Mouse (Mus musculus): ENCODE measurements at regions not wholly inside any gene's neighbourhood (a gene's known extent, or its start where the extent isn't known, plus 50 kb on each side); places are given as distances from the start of the nearest gene placed in this dataset.

GRCm38 (mm10) chr13:83722791-83723190 is 219.0 kb downstream of the Mef2c start:
- no peak for ATAC-seq
- H3K27ac ChIP-seq (ENCODE audit: low read length), result peak overlapping the region; percentile 97
- H3K9me3 ChIP-seq (replicated peaks; ENCODE audit: control insufficient read depth, low read length, poor library complexity, severe bottlenecking), result no peaks in the 10 kb centered on the region
- WGBS, result 15% methylated on average over 3 of the region's 3 CpGs
- no peaks in the 10 kb centered on the region for H3K36me3 ChIP-seq (ENCODE audit: control insufficient read depth, insufficient read depth, low read length)
- H3K4me3 ChIP-seq (ENCODE audit: low read depth, low read length), result peak overlapping the region; percentile 52
- no peaks in the 10 kb centered on the region for H3K27me3 ChIP-seq (ENCODE audit: control insufficient read depth, insufficient read depth, low read depth, low read length)
- no peaks in the 10 kb centered on the region for H3K4me1 ChIP-seq (ENCODE audit: control insufficient read depth, insufficient read depth, low read length)
- H3K9ac ChIP-seq (ENCODE audit: low read depth, low read length), result peak overlapping the region; percentile 84
- H3K4me2 ChIP-seq (ENCODE audit: low read length), result peak overlapping the region; percentile 63

- WGBS, result 26% methylated on average over 2 of the region's 2 CpGs
- no peaks in the 10 kb centered on the region for H3K27me3 ChIP-seq (ENCODE audit: control insufficient read depth, insufficient read depth, low read depth, low read length)
- no peaks in the 10 kb centered on the region for H3K9me3 ChIP-seq (replicated peaks; ENCODE audit: control insufficient read depth, low read length, poor library complexity, severe bottlenecking)
- H3K27ac ChIP-seq (ENCODE audit: low read length), result peak overlapping the region; percentile 97
- H3K4me3 ChIP-seq (ENCODE audit: low read depth, low read length), result peak overlapping the region; percentile 52
- H3K36me3 ChIP-seq (ENCODE audit: control insufficient read depth, insufficient read depth, low read length), result no peaks in the 10 kb centered on the region
- H3K4me1 ChIP-seq (ENCODE audit: control insufficient read depth, insufficient read depth, low read length), result no peaks in the 10 kb centered on the region
- peak overlapping the region; percentile 63 for H3K4me2 ChIP-seq (ENCODE audit: low read length)
- peak overlapping the region; percentile 84 for H3K9ac ChIP-seq (ENCODE audit: low read depth, low read length)
- no peak for ATAC-seq
These were observed 219.6 kb downstream of the Mef2c start for GRCm38 (mm10) chr13:83723396-83723795.

GRCm38 (mm10) chr13:83724196-83724595 is 220.4 kb downstream of the Mef2c start:
- 21% methylated on average over 3 of the region's 3 CpGs for whole genome bisulfite sequencing
- Histone ChIP-seq H3K36me3 (ENCODE audit: control insufficient read depth, insufficient read depth, low read length) (no peaks in the 10 kb centered on the region), H3K27ac (ENCODE audit: low read length) (peak overlapping the region; percentile 100), H3K9ac (ENCODE audit: low read depth, low read length) (peak overlapping the region; percentile 88), H3K4me3 (ENCODE audit: low read depth, low read length) (peak overlapping the region; percentile 70), H3K9me3 (replicated peaks; ENCODE audit: control insufficient read depth, low read length, poor library complexity, severe bottlenecking) (no peaks in the 10 kb centered on the region), H3K4me2 (ENCODE audit: low read length) (peak overlapping the region; percentile 71), H3K4me1 (ENCODE audit: control insufficient read depth, insufficient read depth, low read length) (no peaks in the 10 kb centered on the region), H3K27me3 (ENCODE audit: control insufficient read depth, insufficient read depth, low read depth, low read length) (no peaks in the 10 kb centered on the region)
- no peak for ATAC-seq

GRCm38 (mm10) chr13:83724995-83725394 is 221.2 kb downstream of the Mef2c start:
- no peaks in the 10 kb centered on the region for H3K27me3 ChIP-seq (ENCODE audit: control insufficient read depth, insufficient read depth, low read depth, low read length)
- H3K4me1 ChIP-seq (ENCODE audit: control insufficient read depth, insufficient read depth, low read length), result no peaks in the 10 kb centered on the region
- peak overlapping the region; percentile 70 for H3K4me3 ChIP-seq (ENCODE audit: low read depth, low read length)
- H3K9ac ChIP-seq (ENCODE audit: low read depth, low read length), result peak overlapping the region; percentile 88
- ATAC-seq, result peak; percentile 26; the same call in 1 of the 2 replicates
- WGBS, result under 1% methylated on average over 11 of the region's 11 CpGs
- no peaks in the 10 kb centered on the region for H3K9me3 ChIP-seq (replicated peaks; ENCODE audit: control insufficient read depth, low read length, poor library complexity, severe bottlenecking)
- peak overlapping the region; percentile 100 for H3K27ac ChIP-seq (ENCODE audit: low read length)
- no peaks in the 10 kb centered on the region for H3K36me3 ChIP-seq (ENCODE audit: control insufficient read depth, insufficient read depth, low read length)
- H3K4me2 ChIP-seq (ENCODE audit: low read length), result peak overlapping the region; percentile 71

- Histone ChIP-seq H3K9ac (ENCODE audit: low read depth, low read length) (peak overlapping the region; percentile 88), H3K36me3 (ENCODE audit: control insufficient read depth, insufficient read depth, low read length) (no peaks in the 10 kb centered on the region), H3K27ac (ENCODE audit: low read length) (peak overlapping the region; percentile 100), H3K27me3 (ENCODE audit: control insufficient read depth, insufficient read depth, low read depth, low read length) (no peaks in the 10 kb centered on the region), H3K4me2 (ENCODE audit: low read length) (peak overlapping the region; percentile 71), H3K4me3 (ENCODE audit: low read depth, low read length) (peak overlapping the region; percentile 70), H3K4me1 (ENCODE audit: control insufficient read depth, insufficient read depth, low read length) (no peaks in the 10 kb centered on the region), H3K9me3 (replicated peaks; ENCODE audit: control insufficient read depth, low read length, poor library complexity, severe bottlenecking) (no peaks in the 10 kb centered on the region)
- ATAC-seq, result no peak
- 4% methylated on average over 13 of the region's 13 CpGs for WGBS
These were observed 222.0 kb downstream of the Mef2c start for GRCm38 (mm10) chr13:83725831-83726230.

- Histone ChIP-seq H3K4me3 (ENCODE audit: low read depth, low read length) (peak overlapping the region; percentile 70), H3K27ac (ENCODE audit: low read length) (peak overlapping the region; percentile 100), H3K36me3 (ENCODE audit: control insufficient read depth, insufficient read depth, low read length) (no peaks in the 10 kb centered on the region), H3K9ac (ENCODE audit: low read depth, low read length) (peak overlapping the region; percentile 88), H3K4me1 (ENCODE audit: control insufficient read depth, insufficient read depth, low read length) (no peaks in the 10 kb centered on the region), H3K4me2 (ENCODE audit: low read length) (peak overlapping the region; percentile 71), H3K9me3 (replicated peaks; ENCODE audit: control insufficient read depth, low read length, poor library complexity, severe bottlenecking) (no peaks in the 10 kb centered on the region), H3K27me3 (ENCODE audit: control insufficient read depth, insufficient read depth, low read depth, low read length) (no peaks in the 10 kb centered on the region)
- no peak for ATAC-seq
- WGBS, result 4% methylated on average over 13 of the region's 13 CpGs
These were observed 222.6 kb downstream of the Mef2c start for GRCm38 (mm10) chr13:83726346-83726975.

GRCm38 (mm10) chr13:83727051-83727765 is 223.4 kb downstream of the Mef2c start:
- Histone ChIP-seq H3K9me3 (replicated peaks; ENCODE audit: control insufficient read depth, low read length, poor library complexity, severe bottlenecking) (no peaks in the 10 kb centered on the region), H3K27me3 (ENCODE audit: control insufficient read depth, insufficient read depth, low read depth, low read length) (no peaks in the 10 kb centered on the region), H3K27ac (ENCODE audit: low read length) (peak overlapping the region; percentile 100), H3K4me2 (ENCODE audit: low read length) (peak overlapping the region; percentile 71), H3K9ac (ENCODE audit: low read depth, low read length) (peak overlapping the region; percentile 88), H3K36me3 (ENCODE audit: control insufficient read depth, insufficient read depth, low read length) (no peaks in the 10 kb centered on the region), H3K4me1 (ENCODE audit: control insufficient read depth, insufficient read depth, low read length) (no peaks in the 10 kb centered on the region), H3K4me3 (ENCODE audit: low read depth, low read length) (peak overlapping the region; percentile 70)
- WGBS, result under 1% methylated on average over 32 of the region's 38 CpGs
- peak; percentile 47 for ATAC-seq

- peak overlapping the region; percentile 70 for H3K4me3 ChIP-seq (ENCODE audit: low read depth, low read length)
- no peaks in the 10 kb centered on the region for H3K27me3 ChIP-seq (ENCODE audit: control insufficient read depth, insufficient read depth, low read depth, low read length)
- H3K4me1 ChIP-seq (ENCODE audit: control insufficient read depth, insufficient read depth, low read length), result no peaks in the 10 kb centered on the region
- H3K27ac ChIP-seq (ENCODE audit: low read length), result peak overlapping the region; percentile 100
- ATAC-seq, result no peak
- H3K36me3 ChIP-seq (ENCODE audit: control insufficient read depth, insufficient read depth, low read length), result no peaks in the 10 kb centered on the region
- WGBS, result 4% methylated on average over 9 of the region's 9 CpGs
- H3K4me2 ChIP-seq (ENCODE audit: low read length), result peak overlapping the region; percentile 71
- H3K9ac ChIP-seq (ENCODE audit: low read depth, low read length), result peak overlapping the region; percentile 88
- H3K9me3 ChIP-seq (replicated peaks; ENCODE audit: control insufficient read depth, low read length, poor library complexity, severe bottlenecking), result no peaks in the 10 kb centered on the region
These were observed 224.0 kb downstream of the Mef2c start for GRCm38 (mm10) chr13:83727766-83728395.

Measured in midbrain, embryonic 16.5 days (tissue).